Mouse (Mus musculus): ENCODE data around the gene Gm32802. TPM values are rescaled to one million over a fixed set of nuclear protein-coding genes. Genes with fewer than 3 reads are reported as not detected.
"Not testable (repeated sequence)": the region's sequence is repeated elsewhere in the genome, so short reads cannot be mapped to it uniquely, and the experiment has no call there.

Gene Gm32802
- polyA plus RNA-seq, 1 experiment from 2014 or later = 0.13 TPM

- H3K36me3 ChIP-seq = no peaks in the 10 kb centered on the region
- H3K4me2 ChIP-seq = no peak within 1 kb of the TSS
- no peak within 1 kb of the TSS for H3K4me3 ChIP-seq (replicated peaks)
- H3K9ac ChIP-seq = no peak within 1 kb of the TSS
- no peaks in the 10 kb centered on the region for H3K9me3 ChIP-seq
- WGBS = 89% methylated on average over 6 of the region's 6 CpGs
- no peak within 1 kb of the TSS for H3K27ac ChIP-seq
- no peaks in the 10 kb centered on the region for H3K27me3 ChIP-seq (replicated peaks)
- no peaks in the 10 kb centered on the region for H3K4me1 ChIP-seq
- ATAC-seq (ENCODE audit: insufficient read depth, low FRiP score, low read depth) = no peak
Measured at GRCm38 (mm10) chr10:118294938-118295337, 36.5 kb downstream of the Gm32802 start, which contains the start of gene Iltifb. Iltifb (minus strand) TSS chr10:118295038.

- not testable (repeated sequence) for H3K4me2 ChIP-seq; H3K36me3 ChIP-seq; H3K9me3 ChIP-seq; H3K4me3 ChIP-seq (replicated peaks); H3K27me3 ChIP-seq (replicated peaks); ATAC-seq (ENCODE audit: insufficient read depth, low FRiP score, low read depth); H3K27ac ChIP-seq; H3K9ac ChIP-seq; H3K4me1 ChIP-seq
- WGBS = 39% methylated on average over 2 of the region's 2 CpGs
Measured at GRCm38 (mm10) chr10:118302133-118302532, 43.6 kb downstream of the Gm32802 start.

Other genes starting within 250 kb of the Gm32802 start
- 17.5 and 18.0 TPM in 2 replicates for gene Mdm1, start 116.9 kb upstream of the Gm32802 start, polyA plus RNA-seq (2015; fragmentation: Nextera tagmentation; extraction: Ambion mirVana)
- gene Il22, start 53.7 kb upstream of the Gm32802 start, polyA plus RNA-seq (2015; fragmentation: Nextera tagmentation; extraction: Ambion mirVana) = not detected in 2 replicates
- gene Gm32717, start 17.9 kb upstream of the Gm32802 start, polyA plus RNA-seq (2015; fragmentation: Nextera tagmentation; extraction: Ambion mirVana) = 0.13 TPM in 1 of 2 replicates, not detected in the other
- gene Iltifb, start 36.4 kb downstream of the Gm32802 start, polyA plus RNA-seq (2015; fragmentation: Nextera tagmentation; extraction: Ambion mirVana) = not detected in 2 replicates
- gene Gm9040, start 68.3 kb downstream of the Gm32802 start, polyA plus RNA-seq (2015; fragmentation: Nextera tagmentation; extraction: Ambion mirVana) = 0.05 TPM in 1 of 2 replicates, not detected in the other
- 0.05 TPM in 1 of 2 replicates, not detected in the other for gene Gm9044, start 73.7 kb downstream of the Gm32802 start, polyA plus RNA-seq (2015; fragmentation: Nextera tagmentation; extraction: Ambion mirVana)
- gene Gm9045, start 79.1 kb downstream of the Gm32802 start, polyA plus RNA-seq (2015; fragmentation: Nextera tagmentation; extraction: Ambion mirVana) = 0.09 and 0.30 TPM in 2 replicates
- not detected in 2 replicates for gene Gm9046, start 84.6 kb downstream of the Gm32802 start, polyA plus RNA-seq (2015; fragmentation: Nextera tagmentation; extraction: Ambion mirVana)
- gene Gm9048, start 90.0 kb downstream of the Gm32802 start, polyA plus RNA-seq (2015; fragmentation: Nextera tagmentation; extraction: Ambion mirVana) = 0.05 TPM in 1 of 2 replicates, not detected in the other
- 0.09 and 0.30 TPM in 2 replicates for gene Gm9049, start 95.4 kb downstream of the Gm32802 start, polyA plus RNA-seq (2015; fragmentation: Nextera tagmentation; extraction: Ambion mirVana)
- gene Ifng, start 182.4 kb downstream of the Gm32802 start, polyA plus RNA-seq (2015; fragmentation: Nextera tagmentation; extraction: Ambion mirVana) = not detected in 2 replicates

All from stomach, embryonic 15.5 days (tissue).